Mouse (Mus musculus) kidney, postnatal 4 days (tissue): Measurements from ENCODE around the gene Kcnk4.

Source experiments
- DNase-seq, 2 experiments: peaks; one replicate each; pipeline ENCODE4 v3.0.0; 2021; ENCODE audit warnings: mixed read lengths in 2 of 2

The Kcnk4 gene

DNA sequence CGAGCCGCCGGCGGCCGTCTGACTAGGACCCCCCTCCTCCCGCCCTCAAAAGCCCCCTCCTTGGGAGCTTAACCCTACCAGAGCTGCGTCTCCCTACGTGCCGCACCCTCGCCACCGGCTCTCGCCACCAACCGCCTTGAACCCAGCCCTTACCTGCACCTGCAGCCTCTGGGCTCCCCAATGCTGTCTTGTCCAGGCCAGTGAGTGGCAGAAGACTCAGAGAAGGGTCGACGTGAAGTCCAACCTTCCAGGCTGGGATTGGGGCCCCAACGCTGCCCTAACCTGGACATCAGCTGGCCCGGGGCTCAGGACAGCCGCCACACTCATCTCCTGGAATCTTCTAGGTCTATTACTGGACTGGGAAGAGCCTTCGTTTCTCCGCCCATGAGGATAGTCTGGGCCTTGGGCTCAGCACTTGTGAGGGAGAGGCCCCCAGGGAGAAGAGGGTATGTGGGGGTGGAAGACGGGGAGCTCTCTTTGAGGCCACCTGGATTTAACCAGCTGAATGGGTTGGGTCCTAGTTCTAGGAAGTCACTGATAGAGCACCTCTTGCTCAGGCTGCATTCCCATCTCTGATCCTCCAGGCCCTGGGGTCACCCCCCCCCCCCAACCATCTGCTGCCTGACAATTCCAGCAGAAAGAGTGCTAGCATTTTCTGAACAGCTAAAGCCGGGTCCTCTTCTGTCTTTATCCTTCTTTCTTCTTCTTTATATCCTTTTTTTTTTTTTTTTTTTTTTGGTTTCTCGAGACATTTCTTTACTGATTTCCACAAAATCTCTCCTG is at the start of gene Kcnk4:
Gene Kcnk4 (minus strand): TSS at position 321 of the 783 bp plus-strand sequence.
- no peak for DNase-seq

DNA sequence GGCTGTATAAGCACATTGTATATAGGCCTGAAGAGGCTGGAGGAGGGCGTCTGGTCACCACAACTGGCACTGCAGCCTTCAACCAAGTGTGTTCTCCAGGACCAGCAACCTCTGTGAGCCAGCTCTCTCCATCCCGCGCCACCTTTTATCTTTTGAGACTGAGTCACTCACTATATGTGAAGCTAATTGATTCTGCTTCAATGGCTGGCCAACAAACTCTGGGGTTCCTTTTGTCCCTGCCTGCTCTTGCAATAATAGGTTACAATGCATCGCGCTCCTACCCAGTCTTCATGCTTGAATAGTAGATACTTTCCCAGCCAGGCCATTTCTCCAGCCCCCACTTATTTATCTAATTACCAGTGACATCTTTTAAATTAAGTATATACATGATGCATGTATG is 49.3 kb upstream of the Kcnk4 start:
- DNase-seq, result no peak

DNA sequence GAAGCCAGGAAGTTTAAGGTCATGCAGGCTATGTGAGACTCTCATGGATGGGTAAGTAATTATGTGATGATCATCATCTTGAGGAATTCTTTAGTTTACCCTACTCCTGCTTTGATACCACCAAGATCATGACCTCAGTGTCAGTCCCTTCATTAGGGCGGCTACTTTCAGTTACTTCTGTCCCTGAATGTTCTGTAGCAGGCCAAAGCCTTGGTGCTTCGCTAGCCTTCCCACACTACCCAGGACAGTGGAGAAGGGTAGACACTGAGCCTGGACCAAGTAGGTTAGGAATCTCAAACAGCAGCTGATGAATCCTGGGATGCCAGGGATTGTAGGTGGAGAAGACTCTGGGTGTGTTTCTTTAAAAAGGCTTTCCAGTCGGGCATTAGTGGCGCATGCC is 47.1 kb upstream of the Kcnk4 start:
- no peak for DNase-seq

DNA sequence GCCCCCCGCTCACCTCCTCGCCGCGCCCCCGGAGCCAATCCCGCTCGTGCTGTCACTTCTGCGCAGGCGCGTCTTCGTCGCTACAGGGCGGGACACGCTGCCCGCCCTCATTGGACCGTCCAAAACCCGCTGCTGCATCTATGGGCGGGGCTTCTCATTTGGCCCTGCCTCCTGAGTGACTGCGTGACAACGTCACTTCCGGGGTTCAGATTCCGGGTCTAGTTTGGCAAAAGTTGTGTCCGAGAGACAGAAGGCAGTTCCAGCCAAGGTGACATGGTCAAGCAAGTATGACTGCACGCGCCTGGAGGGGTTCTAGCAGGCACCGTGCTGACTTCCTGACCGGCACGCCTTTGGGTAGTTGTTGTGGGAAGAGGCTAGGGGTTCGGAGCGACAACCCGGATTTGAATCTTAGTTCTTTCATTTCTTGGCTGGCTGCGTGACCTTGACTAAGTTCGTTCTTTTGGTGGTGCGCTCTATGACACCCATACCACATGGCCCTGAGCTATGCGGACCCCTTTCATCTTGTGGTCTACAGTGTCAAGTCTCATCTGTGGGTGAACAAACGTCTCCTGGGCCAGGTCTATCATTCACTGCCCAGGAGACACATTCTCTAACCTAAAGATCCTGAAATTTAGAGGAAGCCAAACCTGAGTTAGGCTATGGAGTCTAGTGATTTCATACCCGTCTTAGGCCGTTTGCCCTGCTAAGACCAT is 46.2 kb upstream of the Kcnk4 start, which contains the start of gene Fkbp2:
Gene Fkbp2 (minus strand): TSS at position 121 of the 713 bp plus-strand sequence.
- DNase-seq, result peak; percentile 98 to 100

DNA sequence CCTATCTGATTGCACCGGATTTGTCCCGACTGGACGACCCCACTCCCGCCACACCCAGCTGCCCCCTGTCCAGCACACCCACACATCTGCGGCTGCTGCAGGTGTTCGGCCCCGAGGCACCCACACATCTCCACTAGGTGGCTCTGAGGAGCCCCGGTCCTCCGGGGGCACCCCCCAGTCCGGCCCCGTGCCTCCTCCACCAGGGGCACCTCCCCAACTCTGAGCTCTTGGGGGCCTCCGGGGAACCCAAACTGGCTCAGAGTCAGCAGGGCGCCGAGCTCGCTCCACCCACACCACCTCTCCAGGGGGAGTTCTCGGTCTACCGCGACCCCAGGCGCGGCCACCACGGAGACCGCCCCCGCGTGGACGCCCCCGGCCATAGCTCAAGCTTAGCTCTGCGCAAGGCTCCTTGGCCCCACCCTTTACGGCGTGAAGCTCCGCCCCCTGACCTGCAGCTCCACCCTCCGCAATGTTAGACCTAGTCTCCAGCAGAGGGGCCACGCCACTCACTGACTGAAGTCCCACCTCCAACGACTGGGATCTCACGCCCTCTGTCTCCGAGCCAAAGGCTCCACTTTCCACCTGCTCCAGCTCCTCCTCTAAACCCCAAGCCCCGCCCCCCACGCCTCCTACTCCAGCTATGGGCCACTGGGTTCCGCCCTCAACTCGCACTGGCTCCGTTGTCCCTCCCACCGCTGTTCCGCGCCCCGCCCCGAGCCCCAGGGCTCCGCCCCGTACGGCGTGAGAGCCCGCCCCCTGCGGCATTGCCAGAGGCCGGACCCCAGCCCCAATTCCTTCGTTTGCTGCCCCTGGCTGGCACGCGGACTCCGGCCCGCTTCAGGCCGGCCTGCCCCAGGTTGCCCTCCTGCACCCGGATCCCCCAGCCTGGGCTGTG is 45.4 kb upstream of the Kcnk4 start:
- DNase-seq, result peak; percentile 100

DNA sequence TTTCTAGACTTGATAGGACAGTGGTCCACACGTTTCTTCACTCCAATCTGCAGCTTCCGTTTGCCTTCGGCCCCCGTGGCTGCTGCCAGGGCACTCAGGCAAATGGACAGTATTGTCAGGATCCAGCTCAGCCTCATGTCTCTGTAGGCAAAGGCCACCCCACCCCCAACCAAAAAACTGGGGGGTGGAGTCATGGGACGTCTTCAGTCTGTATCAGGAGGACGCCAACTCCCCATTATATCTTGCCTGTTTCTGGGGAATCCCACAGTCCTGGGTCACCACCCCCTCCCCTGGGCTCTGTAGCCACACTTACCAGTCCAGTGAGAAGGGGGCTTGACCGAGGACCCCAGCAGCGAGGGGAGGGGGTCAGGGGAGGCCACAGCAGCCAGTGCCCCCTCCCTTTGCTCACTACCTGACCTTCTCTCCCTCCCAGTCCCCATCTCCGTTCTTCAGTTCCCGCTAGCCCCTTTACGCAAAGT is 44.7 kb upstream of the Kcnk4 start:
- DNase-seq, result peak; percentile 44 to 54

DNA sequence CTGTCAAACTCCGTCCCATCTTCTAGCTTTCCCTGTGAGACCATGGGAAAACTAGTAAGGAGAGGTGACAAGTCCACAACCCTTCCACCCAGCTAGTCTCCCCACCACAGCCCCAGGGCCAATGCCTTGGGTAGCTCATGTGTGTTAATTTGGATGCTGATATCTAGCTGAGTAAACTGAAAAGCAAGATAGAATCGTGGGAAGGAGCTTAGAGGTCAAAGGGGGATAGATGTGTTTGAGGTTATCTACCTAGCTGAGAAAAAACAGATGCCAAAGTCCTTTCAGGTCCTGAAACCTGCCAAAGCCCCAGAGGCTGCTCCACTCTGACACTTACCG is 44.3 kb upstream of the Kcnk4 start:
- no peak for DNase-seq

DNA sequence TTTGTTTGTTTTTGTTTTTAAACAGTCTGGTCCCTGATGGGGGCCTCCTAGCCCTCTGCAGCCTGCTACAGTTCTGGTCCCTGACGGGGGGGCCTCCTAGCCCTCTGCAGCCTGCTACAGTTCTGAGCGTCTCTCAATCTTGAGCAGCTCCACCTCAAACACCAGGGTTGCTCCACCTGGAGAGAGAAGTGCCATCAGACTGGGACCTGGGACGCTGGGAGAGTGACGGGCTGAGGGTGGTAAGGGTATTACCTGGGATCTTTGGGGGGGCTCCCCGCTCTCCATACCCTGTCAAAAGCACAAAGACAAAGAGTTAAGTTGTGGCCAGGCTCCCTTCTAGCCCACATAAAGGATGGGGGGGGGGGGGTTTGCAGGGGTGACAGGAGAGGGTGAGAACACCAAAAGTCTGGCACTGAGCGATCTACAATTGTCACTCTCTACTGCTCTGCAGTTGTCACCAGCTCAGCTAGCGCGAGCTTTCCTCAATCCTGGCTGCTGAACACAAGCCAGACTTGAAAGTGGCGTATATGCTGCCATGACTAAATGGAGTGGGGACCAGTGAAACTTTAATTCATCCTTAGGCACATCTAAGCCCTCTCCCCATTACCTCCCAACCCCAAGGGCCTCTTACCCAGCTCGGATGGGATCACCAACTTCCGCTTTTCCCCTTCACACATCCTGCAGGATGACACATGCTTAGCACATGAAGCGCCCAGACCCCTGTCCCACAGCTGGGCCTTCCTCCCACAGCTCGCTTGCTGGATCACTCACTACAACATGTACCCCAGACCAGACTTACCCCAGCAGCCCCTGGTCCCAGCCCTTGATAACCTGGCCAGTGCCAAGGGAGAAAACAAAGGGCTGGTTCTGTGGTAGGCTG is 43.7 kb upstream of the Kcnk4 start:
- no peak for DNase-seq

DNA sequence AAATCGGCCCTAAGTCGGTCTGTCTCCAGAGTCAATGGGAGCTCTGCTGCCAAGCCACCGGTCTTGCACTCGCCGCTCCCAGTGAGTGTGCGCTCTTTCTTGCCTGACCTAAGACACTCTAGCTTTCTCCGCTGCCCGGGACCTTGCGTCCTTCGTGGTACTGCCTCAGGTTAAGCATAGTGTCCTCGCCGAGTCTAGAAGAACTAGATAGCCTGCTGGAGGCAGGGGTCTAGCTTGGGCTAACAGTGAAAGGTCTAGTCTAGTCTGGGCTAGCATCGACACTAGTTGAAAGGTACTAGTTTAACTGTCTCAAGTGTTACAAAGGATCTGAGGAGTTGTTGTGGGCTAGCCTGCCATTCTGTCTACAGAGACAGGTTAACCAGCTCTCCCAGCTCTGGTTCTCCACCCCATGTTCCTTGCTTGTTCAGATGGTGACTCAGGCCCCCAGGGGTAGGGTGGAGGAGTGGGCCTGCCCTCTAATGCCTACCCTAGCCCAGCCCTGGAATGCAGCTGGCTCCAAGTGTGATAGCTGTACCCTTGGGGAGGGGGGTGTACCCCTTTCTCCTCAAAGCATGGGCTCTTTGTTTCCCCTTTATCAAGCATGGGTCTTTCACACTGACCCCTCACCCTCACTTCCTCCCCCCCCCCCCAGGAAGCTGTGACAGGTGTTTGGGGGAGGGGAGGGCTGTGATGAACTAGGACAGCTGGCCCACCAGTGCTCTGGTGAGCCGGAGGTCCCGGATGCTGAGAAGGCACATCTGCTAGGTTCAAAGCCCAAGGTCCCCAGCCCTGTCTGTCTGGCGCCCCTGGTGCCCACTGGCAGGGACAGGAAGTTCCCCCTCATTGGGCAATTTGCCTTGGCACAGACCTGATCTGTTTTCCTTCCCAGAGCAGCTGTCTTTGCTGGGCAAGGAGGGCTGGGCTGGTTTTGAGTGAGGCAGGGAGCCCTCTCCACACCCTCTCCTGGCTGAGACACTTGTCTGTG is 41.5 kb upstream of the Kcnk4 start, which contains the start of gene Plcb3:
Gene Plcb3 (minus strand): TSS at position 934 of the 985 bp plus-strand sequence.
- peak; percentile 70 to 81 for DNase-seq

DNA sequence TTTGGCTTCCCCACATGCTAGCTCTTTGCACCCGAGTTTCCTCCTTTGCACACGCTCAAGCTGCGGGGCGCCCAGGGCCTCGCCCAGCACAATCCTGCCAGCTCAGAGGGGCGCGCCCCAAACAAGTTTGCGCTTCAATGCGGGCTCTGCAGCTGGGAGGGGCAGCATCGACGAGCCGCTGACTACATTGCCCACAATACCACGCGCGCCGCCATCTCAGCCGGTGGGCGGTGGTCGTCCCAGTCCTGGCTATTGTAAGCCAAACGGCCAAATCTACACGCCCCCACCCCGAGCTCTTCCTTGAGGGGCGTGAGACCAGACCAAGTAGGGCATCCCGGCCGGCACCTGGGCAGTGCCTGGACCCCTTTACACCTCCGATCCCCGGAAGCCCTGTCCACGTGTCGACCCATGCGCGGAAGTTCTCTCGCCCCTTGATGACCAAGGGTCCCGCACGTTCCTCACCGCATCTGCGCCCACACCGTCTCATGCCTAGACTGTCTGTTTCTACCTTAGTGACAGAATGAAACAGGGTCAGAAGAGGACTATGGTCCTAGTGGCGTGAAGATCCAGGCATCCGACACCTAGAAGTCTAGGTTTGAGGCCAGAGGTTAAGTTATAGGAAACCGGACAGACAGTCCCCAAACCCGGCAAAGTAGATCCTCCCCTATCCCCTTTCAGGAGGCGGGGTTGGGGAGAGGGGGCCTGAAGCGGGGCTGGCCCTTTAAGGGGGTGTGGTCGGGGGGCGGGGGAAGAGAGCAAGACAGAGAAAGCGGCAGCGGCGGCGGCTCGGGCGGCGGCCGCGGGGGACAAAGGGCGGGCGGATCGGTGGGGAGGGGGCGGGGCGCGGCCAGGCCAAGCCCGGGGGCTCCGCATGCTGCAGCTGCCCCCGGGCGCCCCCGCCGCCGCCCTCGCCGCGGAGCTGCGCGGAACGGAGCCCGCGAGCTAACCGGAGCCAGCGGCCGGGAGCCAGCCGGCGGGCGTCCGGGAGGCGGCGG is 40.2 kb upstream of the Kcnk4 start, which contains the start of gene Ppp1r14b:
Gene Ppp1r14b (plus strand): TSS at position 758 of the 995 bp plus-strand sequence.
- DNase-seq, result peak; percentile 92 to 95

DNA sequence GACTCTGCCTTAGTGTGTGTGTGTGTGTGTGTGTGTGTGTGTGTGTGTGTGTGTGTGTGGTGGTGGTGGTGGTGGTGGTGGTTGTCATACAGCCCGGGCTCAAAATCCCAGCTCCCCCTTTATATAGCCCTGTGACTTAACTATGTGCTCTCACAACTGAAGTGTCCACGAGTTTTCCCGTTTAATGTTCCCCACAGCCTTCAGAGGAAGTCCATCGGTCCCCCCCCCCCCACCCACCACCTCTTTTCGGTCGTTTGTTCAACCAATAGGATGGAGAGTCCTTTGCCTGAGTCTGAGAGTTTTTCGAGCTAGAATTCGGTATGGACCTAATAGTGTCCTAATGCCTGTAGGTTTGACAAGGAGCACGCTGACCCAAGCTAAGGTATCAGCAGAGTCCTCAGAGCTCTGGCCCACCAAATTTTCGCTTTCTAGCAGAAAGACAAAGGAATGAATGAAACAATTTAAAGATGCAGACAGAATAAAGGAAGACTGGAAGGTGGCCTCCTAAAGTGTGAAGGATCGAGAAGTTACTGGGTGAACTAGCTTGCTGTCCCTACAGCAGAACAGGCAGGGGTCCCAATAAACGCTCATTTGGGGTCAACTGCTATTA is 39.4 kb upstream of the Kcnk4 start:
- no peak for DNase-seq

DNA sequence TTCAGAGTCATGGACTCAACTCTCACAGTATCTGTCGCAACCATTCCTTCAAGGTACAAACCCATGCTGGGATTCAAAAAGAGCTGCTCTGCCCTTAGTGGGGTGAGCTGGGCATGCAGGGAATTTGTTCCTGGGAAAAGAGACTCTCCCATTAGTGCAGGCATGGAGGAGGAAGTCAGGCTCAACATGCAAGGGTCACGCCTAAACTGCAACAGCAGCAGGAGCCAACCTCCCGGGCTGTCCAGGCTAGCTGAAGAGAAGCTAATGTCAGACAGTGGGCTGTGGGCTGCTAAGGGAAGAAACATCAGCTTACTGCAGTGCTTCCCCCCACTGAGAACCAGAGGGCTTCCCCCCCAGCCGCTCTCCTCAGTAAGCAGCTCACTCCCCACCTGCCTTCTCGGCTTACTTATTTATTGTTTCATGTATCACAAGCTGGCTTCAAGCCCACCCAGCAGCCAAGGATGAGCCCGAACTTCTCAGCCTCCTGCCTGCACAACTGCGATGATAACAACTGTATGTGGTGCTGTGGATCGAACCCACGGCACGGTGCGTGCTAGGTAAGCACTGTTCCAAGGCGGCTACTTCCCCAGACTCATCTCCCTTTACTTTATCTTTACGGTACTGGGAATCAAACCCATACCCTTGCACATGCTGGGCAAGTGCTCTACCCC is 38.1 kb upstream of the Kcnk4 start:
- no peak for DNase-seq

DNA sequence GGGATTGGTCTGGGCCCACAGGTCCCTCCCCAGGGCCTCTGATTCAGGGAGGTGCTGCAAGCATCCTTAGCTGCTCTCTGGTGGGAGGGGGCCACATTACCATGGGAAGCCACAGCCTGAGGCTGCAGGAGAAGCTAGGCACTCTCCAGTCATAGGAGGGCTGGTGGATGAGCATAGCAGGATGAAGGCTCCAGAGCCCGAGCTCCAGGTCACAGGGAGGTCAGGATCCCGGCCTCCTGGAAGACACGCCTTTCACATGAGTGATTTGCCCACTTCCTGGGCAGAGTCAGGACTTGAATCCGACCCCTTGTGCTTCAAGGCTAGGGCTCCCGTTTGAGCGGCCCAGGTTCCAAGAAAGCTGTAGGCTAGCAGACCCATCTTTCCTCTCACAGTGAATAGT is 37.3 kb upstream of the Kcnk4 start:
- DNase-seq, result no peak

DNA sequence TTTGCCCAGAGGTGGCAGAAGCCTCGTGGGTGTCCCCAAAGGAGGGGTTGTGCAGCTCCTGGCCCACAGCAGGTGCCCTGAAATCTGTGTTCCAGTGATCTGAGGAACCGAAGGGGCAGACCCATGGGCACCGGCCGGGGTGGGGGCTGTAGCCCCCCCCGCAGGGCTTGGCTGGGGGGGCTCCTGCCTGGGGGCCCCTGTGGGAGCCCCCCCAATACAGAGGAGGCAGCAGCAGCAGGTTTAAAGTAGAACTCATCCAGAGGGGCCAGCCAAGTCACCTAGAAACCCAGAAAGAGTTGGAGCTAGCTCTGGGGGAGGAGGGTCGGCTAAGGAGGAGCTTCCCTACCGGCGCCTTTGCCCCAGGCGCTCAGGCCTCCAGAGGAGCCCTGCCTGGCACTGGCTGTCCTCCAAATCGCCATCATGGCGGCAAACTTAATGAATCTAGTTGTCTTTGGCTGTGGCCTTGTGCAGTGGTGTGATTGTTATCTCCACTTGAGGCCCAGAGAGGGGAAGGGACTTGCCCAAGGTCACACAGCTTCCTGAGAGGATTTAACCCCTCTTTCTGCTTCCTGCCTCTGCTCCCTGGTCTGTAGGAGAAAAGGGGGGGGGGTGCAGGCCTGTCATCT is 36.3 kb upstream of the Kcnk4 start:
- DNase-seq, result peak in 1 of 2 experiments; percentile 37

DNA sequence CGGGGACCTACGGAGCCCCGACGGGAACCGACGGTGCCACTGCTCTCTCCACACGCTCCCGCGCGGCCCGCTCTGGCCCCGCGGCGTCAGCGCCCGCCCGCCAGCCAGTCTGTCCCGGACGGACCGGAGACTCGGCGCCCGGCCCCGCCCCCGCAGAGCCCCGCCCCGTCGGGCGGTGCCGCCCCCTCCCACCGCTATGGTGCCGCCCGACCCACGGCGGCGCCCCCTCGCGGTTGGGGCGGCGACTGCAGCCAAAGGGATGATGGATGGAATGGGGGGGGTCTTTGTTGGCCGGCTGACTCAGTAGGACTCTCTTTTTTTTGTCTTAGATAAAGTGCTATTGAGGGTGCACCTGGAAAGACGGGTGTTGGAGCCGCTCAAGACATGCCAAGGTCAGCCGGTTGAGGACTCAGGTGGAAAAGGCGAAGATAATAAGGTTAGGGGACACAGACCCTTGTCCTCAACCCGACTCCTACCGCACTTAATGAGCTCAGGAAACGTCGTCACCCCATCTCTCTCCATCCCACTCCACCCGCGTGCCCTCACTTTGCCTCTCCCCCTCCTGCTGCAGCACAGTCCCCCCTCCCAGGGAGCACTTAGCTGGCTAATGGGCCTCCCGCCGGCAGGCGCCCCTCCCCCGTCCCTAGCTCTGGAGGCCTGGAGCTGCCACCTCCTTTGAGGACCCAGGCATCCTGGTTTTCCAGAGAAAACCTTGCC is 35.5 kb upstream of the Kcnk4 start:
- peak; percentile 86 to 91 for DNase-seq

DNA sequence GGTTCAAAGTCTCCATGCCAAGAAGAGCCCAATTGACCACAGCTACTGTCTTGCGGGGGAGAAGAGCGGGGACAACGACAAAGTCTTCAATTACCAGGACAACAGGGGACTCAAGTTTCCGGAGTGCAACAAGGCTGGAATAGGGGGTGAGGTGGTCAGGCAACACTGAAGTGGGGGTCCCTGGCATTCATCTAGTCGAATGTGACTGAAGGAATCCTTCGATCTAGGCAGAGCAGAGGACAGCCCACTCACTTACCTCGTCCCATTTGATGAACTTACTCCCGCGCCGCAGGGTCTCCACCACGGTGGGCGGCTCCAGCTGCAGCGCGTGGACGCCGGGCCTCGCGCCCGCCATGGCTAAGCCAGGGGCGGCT is 35.0 kb upstream of the Kcnk4 start:
- no peak for DNase-seq
